Mouse (Mus musculus) CH12F3 (cell line): Measurements from ENCODE around the gene Zfp128.
"Not testable (repeated sequence)": the region's sequence is repeated elsewhere in the genome, so short reads cannot be mapped to it uniquely, and the experiment has no call there.

ENCODE experiments used
- in situ Hi-C: fragments of 300-500 bp; cut with MboI; formaldehyde crosslinking; loops from 2 replicates; pipeline ENCODE4 v1.14.3; 2020; ENCODE audit warnings: low sequenced_read_pairs

Zfp128 gene

GRCm38 (mm10) chr7:12921705-12922465, 40.9 kb downstream of the Zfp128 start, which contains the start of gene Rps5:
Rps5 (plus strand) TSS chr7:12922290.
- in situ Hi-C loops: no loop called here

- in situ Hi-C loops: no loop called here
These were observed 41.8 kb downstream of the Zfp128 start for GRCm38 (mm10) chr7:12922729-12923128.

DNA sequence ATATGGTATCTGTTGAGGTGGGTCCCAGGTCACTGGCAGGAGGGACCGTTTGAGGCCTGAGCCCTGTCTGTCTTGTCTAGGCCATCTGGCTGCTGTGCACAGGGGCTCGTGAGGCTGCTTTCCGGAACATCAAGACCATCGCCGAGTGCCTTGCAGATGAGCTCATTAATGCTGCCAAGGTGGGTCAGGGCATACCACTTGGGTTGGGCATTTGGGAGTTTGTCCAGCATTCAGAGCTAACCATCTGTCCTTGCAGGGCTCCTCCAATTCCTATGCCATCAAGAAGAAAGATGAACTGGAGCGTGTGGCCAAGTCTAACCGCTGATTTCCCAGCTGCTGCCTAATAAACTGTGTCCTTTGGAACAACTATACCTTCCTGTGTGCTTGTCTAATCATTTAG, 45.3 kb downstream of the Zfp128 start:
- in situ Hi-C loops: no loop called here

- in situ Hi-C loops: no loop called here
These were observed 46.3 kb downstream of the Zfp128 start, which contains the start of gene Rnf225 for GRCm38 (mm10) chr7:12927191-12927680. Rnf225 (plus strand) TSS chr7:12927416.

GRCm38 (mm10) chr7:12927693-12928589, 47.0 kb downstream of the Zfp128 start:
- in situ Hi-C loops: no loop called here

DNA sequence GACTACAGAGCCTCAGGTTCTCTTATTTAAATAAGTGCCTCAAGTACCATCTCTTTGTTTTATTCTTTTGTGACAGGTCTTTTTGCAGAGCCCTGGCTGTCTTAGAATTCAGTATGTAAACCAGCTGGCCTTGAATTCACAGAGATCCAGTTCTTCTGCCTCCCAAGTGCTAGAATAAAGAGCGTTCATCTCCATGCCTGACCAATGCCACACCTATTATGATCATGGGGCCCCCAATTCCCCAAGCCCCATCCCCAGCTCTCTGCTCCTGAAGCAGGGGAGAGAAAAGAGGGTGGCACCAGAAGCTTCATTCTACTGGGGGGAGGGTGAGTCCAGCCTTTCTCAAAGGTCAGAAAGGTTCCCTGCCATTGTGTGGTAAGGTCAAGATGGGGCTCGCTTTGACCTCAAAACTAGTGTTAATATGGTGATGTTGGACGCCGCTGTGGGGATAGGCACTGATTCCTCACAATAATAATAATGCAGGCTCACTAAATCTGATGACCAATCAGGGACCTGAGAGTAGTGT, 52.7 kb downstream of the Zfp128 start:
- in situ Hi-C loops: no loop called here

GRCm38 (mm10) chr7:12934808-12935207, 53.8 kb downstream of the Zfp128 start:
- in situ Hi-C loops: no loop called here

GRCm38 (mm10) chr7:12937254-12937803, 56.4 kb downstream of the Zfp128 start:
- in situ Hi-C loops: not testable (repeated sequence)

GRCm38 (mm10) chr7:12940599-12940998, 59.6 kb downstream of the Zfp128 start:
- in situ Hi-C loops: no loop called here
